Mouse (Mus musculus) thymus, postnatal 10 days (tissue): Measurements from ENCODE around the gene Mstn.

Experiments used
- DNase-seq, 2 experiments: peaks; one replicate each; pipeline ENCODE4 v3.0.0; 2021; ENCODE audit warnings: low spot score in 2 of 2

Gene Mstn

GRCm38 (mm10) chr1:53093180-53093579, 31.7 kb downstream of the Mstn start:
- DNase-seq = peak in 1 of 2 experiments; percentile 25

DNA sequence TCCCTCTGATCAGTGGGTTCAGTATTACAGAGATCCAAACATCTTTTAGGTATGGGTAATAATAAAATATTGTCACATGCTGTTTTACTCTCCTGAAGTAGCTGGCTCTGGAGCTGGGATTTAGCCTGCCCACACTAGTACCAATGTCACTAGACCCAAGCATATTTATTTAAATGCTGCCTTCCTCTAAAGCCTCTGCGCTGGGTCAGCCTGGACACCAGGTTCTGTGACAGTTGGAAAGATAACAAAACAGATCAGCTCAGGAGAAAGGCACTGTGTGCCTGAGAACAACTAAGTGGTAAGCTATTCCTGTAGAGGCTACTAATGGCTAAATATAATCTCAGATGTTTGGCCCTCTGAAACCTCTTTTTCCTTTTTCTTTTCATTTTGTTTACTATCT, 49.1 kb downstream of the Mstn start:
- DNase-seq = no peak
